Mouse (Mus musculus) mature B cell (primary cell): ENCODE measurements around the gene Wbp4.

Experiments
- in situ Hi-C: fragments of 300-500 bp; cut with MboI; formaldehyde crosslinking; loops from 2 replicates; pipeline ENCODE4 v1.14.3; 2019

Gene Wbp4

DNA sequence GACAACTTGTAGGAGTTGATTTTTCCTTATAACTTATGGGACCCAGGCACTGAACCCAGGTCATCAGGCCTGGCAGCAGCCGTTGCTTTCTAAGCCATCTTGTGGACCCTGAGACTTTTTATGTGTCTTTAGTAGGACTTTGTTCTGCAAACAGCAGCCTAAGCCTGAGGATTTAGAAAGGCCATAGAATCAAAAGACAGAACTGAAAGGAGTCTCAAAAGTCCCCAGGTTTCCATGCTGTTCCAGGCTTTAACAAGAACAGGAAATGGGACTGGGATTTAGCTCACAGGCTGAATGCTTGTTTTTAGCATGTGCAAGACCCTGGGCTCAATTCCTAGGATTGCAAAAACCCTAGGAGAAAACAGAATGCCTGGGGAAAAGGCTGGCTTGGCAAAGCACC is 26.5 kb upstream of the Wbp4 start:
- in situ Hi-C loops, result no loop called here

DNA sequence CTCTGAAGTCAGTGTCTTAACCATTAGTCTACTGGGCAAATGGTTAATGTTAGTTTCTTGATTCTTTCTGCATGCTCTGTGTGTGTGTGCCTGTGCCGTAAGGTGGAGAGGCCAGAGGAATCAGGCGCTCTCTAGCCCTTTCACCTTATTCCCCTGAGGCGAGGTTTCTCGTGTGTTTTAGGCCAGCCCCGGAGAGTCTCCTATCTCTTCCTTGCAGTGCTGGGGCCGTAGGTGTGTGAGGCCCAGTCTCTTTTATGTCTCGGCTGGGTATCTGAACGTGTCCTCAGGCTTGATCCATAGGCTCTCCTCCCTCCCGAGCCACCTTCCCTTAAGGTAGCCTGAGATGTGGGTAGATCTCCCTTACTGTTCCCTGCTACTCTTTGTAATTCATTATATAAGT is 24.9 kb upstream of the Wbp4 start:
- in situ Hi-C loops, result no loop called here

DNA sequence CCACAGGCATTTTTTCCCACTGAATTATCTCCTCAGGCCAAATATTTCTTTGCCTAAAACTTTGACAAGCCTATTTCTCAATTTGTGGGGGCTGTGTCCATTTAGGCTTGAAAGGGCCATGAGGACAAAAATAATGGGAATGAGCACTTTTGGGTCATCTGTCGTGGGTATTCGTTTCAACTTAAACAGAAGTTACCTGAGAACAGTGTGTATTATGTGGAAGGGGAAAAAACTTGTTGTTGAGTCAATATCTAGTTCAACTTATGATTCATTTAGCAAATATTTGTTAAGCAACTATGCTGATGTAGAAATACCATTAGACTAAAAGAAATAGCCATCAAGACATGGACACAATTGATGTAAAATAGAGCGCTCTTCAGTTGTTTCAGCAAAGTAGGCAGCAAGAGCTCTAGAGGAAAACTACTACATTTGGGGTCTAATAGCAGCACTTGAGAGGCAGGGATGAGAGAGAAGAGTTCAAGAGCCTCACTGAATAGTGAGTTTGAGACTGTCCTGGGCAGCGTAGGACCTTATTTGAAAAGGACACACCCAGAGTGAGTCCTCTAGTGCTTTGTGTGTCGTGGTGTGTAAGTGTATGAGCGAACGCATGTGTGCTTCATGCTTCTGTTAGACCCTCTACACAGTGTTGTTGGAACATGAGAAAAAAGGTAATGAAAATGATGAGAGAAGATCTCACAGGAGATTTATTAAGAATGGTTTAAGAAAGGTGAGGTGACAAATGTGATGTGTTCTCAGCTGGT is 23.1 kb upstream of the Wbp4 start:
- in situ Hi-C loops, result no loop called here

DNA sequence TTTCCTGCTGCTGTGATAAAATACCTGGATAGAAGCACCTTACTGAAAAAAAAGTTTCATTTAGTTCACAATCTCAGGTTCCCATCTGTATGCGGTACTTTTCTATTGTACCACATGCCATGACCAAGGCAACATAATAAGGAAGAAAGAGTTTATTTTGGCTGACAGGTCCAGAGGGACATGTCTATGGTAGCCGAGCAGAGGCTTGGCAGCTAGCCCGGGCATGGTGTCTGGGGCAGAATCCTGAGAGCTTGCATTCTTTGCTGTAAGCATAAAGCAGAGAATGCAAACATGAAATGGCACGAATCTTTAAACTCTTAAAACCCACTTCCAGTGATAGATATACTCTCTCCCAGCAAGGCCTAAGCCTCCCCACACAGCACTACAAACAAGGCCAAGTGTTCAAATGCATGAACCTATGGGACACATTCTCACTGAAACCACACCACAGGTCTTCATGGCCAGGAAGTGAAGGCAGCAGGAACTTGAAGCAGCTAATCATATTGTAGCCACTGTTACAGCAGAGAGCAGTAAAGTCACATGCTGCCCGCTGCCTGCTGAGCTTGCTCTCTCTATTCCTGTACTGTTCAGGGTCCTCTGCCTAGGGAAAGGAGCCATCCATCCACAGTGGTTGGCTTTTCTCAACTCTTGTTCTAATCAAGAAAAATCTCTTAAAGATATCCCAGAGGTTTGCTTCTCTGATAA is 22.2 kb upstream of the Wbp4 start:
- in situ Hi-C loops, result no loop called here

DNA sequence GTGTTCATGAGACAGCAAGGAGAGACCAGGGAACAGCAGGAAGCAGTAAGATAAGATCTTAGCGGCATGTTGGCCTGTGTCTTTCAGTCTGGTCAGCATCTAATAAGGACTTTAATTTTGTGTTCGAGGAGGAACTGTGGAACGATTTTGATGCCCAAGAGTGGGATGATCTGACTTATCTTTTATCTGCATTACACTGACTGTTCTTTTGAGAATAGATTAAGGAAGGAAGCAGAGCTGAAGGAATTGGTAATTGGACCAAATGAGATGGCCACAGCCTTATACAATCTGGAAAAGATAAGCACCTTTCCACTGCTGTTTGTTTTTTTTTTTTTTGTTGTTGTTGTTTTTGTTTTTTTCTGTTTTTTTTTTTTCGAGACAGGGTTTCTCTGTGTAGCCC is 19.4 kb upstream of the Wbp4 start:
- in situ Hi-C loops, result no loop called here

DNA sequence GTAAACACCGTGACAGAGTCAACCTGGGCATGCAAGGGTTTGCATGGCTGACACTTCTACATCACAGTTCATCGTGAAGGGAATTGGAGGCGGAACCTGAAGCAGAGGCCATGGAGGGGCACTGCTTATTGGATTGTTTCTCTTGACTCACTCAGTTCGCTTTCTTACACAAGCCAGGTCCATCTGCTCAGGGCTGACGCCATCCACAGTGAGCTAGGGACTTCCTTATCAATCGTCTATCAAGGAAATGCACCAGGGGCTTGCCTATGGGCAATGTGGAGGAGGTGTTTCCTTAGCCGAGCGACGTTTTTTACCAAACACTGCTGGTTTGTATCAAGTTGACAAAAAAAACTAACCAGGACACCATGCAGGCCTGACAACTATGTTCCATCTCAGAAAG is 18.0 kb upstream of the Wbp4 start:
- in situ Hi-C loops, result no loop called here

DNA sequence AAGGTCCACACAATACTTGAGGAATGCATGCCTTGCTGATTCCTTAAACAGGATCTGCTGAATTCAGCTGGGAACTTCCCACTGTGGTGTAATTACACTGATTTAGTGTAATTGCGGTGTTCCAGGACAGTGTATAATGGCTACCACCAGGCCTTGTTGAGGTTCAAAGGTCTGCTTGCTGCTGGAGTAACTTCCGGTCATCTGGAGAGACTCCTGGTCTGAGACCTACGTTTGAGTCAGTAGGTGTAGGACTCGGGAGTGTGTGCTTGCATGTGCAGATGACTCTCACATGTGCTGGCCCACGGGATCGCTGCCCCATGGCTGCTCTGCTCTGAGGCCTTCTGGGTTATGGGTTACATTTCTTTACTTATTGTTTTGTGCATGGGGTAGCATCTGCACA is 13.0 kb upstream of the Wbp4 start:
- in situ Hi-C loops, result no loop called here

DNA sequence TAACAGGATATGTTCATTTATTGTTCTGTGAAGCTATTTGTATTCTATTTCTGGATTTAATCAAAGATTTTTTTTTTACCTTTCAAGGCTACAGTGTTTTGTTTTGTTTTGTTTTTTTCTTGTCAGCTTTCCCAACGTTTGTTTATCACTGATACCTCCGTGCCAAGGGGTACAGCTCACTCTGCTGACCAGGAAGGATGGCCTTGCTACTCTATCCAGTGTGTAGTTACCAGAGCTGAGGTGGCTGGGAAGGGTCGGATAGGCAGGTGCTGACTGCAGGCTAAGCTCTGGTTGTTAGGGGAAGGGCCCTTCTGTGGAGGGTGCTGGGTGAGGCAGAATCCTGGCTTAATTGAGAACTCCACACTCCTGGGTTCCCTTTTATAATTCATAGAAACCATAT is 8.9 kb upstream of the Wbp4 start:
- in situ Hi-C loops, result no loop called here

DNA sequence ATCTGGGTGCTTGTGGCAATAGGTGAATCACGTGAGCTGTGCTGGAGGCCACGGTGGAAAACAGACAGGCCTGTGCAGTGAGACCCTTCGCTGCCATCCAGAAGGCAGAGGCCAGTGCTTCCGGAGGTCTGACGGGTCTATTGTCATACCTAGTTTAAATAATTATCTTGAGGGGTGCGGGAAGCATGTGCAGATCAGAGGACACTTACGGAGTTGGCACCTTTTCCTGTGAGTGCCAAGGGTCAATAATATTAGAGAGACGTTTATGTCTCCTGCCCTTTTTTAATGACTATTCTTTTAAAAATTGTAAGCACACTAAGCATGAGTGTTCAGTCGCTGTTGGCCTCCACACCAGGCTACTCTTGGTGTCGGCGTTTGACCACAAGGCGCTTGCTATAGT is 7.8 kb upstream of the Wbp4 start:
- in situ Hi-C loops, result no loop called here

DNA sequence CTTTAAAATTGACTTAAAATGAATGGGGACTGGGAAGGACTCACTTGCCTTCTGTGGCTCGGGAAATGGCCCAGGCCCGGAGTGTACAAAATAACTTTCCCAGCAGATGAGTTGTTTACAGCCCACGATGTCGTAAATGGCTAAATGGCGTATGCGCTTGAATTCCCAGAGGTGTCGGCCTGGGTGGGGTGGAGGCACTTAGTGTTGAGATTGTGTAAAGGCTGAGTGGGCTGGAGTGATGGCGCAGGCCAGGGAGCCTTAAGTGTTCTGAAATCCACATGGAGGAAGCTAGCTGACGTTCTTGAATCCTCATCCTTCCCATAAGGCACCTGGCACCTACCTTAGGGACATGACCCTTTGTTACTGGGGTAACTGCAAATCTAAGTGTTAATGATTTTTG is 7.2 kb upstream of the Wbp4 start:
- in situ Hi-C loops, result no loop called here

DNA sequence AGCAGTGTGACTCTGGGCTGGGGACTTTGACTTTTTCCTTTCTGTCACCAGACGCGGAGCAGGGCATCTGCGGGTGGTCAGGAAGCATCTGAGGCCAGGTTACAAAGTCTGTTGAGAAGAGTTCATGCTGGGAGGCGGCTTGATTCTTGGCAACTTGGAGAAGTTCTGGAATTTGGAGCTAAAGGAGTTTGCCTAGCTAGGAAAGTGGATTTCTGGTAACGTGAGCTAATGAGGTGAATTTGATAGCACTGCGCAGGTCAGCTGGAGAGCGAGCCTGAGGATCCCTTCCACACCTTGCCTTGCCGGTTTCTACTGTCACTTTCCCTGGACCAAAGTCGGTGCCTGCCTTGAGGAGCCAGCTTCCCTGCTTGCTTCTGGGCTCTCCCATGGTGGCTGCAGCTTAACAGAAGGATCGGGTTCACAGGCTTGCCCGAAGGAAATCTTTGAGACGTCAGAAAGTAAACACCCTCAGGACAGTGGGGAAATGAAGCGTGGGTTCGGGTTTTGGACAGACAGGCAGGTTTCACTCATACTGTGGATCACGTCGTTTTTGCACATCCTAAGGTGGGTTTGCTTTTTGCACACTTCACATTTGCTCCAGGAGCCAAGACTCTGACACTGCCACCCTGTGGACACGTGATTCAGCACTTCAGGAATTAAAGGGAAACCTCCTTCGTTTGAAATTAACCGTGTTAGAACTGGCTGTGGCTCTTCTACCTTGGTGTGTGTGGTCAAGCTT is 5.8 kb upstream of the Wbp4 start:
- in situ Hi-C loops, result no loop called here

DNA sequence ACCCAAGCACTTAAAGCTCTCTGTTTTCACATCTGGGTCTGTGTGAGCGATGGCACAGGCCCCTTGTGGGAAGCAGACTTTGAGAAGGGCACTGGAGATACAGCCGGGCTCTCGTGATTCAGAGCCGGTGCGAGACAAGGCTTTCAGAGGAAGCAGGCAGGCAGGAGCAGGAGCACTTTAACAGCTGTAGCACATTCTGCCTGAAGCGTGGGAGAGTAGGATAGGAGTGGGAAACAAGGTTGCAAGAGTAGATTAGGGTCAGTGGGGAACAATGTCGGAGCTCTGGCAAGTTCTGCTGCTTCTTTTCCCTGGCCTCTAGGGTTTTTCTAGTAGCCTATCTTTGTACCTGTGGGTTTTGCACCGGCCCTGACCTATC is 5.3 kb upstream of the Wbp4 start:
- in situ Hi-C loops, result no loop called here

DNA sequence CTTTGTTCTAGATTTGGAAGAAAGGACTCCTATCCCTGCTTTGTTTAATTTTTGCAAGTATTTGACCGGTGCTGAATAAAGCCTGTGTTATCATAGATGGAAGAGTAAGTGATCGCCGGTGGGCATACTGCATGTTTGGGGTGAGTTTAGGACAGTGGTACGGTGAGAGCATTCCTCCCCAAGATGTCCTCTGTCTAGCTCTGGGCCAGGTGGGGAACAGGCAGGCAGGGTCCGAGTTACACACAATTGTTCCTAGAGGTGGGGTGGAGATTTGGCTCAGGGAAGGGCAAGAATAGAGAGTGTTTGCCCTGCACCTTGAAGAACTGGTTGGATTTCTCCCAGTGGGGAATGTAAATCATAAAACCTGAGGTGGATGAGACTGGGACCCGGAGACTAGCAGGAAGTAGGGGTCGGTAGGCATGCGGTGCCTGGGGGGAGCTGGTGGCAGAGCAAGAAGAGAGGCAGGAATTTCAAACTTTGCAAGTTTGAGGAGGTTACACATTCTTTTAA is 2.3 kb upstream of the Wbp4 start:
- in situ Hi-C loops, result no loop called here

DNA sequence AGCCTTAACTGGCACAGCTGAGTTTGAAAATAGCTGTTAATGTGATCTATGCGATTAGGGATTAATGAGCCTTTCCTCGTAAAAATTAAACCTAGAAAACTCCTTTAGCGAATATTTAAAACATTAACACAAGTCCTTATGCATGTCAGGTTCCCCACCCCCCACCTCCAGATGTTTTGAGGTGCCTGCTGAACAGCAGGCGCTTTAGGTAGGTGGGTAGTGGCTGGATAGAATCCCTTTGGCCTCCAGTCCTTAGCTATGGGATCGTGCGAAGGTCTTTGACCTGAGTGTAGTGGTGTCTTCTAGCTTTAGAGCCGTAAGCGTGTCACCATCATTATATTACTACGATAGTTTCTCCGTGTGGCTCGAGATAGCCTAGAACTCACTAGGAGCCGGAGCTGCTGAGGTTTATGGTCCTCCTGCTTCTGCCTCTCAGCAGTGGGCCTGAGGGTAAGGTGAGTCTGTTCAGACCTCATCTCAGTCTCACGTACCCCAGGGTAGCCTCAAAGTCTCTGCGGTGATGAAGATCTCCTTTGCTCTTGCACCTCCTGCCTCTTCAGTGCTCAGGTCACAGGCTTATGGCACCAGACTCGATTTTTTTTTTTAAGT is 1.5 kb upstream of the Wbp4 start:
- in situ Hi-C loops, result no loop called here

DNA sequence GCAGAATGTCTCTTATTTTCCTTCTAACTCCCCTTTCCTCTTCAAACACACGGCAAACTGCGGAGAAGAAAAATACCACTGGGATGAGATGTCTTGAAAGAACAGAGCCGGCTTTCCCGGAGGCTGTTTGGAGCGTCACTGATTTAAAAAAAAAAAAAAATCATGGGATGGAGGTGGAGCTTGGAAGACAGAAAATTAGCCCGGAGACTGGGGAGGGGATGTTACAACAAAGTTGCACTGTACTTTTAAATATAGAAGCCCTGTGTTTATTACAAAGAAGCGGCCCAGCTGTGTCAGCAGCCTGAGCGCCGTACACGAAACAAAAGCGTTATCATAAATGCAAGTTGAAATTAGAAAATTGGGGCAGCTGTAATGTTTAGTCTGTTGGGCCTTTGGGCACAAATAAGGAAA is 936 bp upstream of the Wbp4 start:
- in situ Hi-C loops, result no loop called here

DNA sequence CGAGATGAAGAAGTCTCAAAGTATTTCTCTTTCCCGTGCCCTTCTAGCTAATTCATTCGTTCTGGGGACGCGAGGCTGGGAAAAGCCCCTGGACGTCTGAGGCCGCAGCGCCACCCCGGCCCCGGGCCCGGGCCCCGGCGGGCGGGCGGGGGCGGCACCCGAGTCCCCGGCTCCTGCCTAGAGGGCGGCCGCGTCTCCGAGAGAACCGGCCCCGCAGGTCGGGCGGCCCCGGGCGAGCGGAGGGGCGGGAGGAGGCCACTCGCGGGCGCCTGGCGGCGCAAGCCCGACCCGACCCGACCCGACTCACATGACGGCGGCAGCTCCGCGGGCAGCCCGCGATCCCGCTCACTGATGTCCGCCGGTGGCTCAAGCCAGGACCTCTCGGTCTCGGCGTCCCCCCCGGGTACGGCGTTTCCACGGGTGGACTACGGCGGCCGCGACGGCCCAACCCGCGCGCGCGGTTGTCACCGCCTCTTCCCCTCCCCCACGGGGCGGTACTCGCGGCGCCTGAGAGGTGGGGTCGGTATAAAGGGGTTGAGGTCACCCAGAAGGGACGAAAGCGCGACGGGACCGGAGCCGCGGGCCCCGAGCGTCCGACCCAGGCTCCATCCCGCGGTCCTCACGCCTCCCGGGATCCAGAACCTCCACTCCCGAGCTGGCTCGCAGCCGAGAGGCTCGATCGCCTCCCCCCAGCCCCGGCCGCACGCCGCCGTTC is 539 bp downstream of the Wbp4 start, which contains the start of gene Elf1:
Gene Elf1 (plus strand): TSS at position 571 of the 715 bp plus-strand sequence.
- in situ Hi-C loops, result no loop called here

DNA sequence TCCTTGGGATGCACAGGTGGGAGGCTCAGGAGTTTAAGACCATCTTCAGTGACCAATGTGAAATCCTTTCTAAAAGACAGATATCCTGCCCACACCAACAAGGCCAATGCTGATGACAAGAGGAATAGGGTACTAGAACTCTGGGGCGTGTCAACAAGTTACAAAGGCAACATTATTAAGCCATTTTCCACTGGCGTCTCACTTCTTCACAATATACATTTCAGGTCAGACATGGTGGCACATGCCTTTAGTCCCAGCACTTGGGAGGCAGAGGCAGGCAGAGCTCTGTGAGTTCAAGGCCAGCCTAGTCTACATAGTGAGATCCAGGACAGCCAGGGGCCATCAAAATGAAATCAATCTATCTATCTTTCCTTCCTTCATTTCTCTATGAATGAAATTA is 7.9 kb downstream of the Wbp4 start:
- in situ Hi-C loops, result no loop called here

DNA sequence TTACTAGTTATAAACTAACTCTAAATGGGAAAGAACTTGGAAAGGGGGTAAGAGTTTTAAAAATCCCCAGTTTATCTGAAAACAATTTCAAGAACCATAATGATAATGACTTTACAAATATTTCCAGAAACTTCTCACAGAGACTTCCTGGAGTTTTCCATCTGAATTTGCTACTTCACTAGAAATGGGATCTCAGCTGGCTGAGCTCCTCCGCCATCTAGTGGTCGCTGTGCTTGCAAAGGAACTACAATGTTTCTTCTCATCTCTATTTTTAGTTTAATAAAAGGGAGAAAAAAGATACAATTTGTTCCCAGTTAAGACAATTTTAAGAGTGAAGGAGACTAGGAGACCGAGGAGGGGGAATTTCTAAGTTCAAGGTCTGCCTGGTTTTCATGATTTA is 13.7 kb downstream of the Wbp4 start:
- in situ Hi-C loops, result loop anchor here (10.0 kb wide), 1 partner anchor 73 kb away; the partner anchor contains the start of genes Mtrf1 and Naa16

DNA sequence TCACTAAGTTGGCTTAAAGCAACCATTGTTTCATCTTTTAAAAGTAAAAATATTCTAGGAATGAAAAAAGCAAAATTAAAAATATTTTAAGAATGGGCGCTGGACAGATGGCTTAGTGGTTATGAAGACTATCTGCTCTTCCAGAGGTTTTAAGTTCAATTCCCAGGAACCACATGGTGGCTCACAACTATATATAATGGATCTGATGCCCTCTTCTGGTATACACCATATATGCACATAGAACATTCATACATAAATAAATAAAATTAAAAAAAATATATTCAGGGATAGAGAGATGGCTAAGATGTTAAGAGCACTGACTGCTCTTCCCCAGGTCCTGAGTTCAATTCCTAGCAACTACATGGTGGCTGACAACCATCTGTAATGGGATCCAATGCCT is 15.7 kb downstream of the Wbp4 start:
- in situ Hi-C loops, result loop anchor here (10.0 kb wide), 1 partner anchor 71 kb away; the partner anchor contains the start of genes Mtrf1 and Naa16

DNA sequence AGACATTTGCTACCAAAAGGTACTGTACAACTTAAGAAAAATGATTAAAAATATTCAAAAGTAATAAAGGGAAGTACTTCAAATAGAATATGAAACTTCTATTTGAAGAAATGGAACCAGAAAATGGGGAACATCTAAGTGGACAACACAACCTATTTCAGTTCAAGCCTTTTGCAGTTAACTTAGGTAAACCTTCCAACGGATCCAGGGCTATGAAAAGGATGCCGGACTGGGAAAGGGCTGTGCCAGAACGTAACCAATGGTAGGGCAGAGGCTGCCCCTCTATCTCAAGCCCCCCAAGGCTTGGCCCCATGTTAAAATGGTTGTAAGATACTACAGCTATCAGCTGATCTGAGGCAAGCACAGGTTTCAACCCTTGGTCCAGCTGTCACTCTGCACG is 20.3 kb downstream of the Wbp4 start:
- in situ Hi-C loops, result loop anchor here (10.0 kb wide), 1 partner anchor 66 kb away; the partner anchor contains the start of genes Mtrf1 and Naa16

DNA sequence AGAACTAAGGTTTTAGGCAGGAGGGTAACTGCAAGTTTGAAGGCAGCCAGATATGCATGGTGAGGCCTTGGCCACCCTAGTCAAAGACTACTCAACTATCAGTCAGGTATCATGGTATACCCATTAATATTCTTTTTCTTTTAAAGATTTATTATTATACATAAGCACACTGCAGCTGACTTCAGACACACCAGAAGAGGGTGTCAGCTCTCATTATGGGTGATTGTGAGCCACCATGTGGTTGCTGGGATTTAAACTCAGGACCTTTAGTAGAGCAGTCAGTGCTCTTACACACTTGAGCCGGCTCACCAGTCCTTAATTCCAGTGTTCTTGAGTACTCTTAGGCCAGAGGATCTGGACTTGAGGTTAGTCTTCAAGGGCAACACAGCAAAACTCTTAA is 20.9 kb downstream of the Wbp4 start:
- in situ Hi-C loops, result loop anchor here (10.0 kb wide), 1 partner anchor 66 kb away; the partner anchor contains the start of genes Mtrf1 and Naa16
